Mouse (Mus musculus) lung, postnatal 10 days (tissue): ENCODE data around the gene Kncn.

Source experiments
- DNase-seq: peaks from one replicate; pipeline ENCODE4 v3.0.0; 2021

Gene Kncn

DNA sequence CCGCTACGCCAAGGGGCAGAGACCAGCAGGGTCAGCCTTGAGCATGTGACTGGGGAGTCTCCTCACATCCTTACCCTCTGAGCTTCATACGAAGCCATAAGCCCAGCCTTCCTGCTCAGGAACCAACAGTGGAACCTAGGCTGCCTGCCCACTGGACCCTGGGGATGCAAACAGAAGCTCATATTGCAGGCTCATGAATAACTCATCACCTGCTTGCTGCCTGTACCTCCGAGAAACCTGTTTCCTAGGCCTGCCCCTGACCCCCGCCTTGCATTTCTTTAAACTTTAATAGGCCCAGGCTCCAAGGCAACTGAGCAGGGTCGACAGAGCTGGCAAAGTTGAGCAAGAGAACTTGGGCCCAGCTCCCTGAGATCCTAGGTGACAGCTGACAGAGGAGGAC lies at the start of gene Kncn:
Kncn (plus strand) TSS at position 379 of the 400 bp plus-strand sequence.
- DNase-seq = no peak

GRCm38 (mm10) chr4:115835576-115835975 lies 48.6 kb upstream of the Kncn start:
- DNase-seq = no peak

DNA sequence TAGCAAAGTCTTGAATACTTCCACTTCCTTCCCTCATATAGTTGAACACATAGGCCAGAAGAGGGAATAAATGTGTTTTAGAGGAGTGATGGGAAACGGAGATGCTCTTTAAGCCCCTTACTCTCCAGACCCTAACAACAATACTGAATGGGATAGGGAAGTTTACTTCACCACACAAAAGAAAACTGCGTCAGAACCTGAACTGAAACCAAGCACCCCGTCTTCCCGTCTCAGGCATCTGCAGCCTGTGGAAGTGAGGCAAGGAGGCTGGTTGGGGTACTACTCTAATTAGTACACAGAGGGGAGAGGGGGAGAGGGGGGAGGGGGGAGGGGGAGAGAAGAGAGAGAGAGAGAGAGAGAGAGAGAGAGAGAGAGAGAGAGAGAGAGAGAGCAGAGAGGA lies 46.0 kb upstream of the Kncn start:
- DNase-seq = peak; percentile 14

- peak; percentile 94 for DNase-seq
Observed at GRCm38 (mm10) chr4:115838696-115839641, 45.2 kb upstream of the Kncn start, which contains the start of gene Mknk1. Mknk1 (plus strand) TSS chr4:115839198.

DNA sequence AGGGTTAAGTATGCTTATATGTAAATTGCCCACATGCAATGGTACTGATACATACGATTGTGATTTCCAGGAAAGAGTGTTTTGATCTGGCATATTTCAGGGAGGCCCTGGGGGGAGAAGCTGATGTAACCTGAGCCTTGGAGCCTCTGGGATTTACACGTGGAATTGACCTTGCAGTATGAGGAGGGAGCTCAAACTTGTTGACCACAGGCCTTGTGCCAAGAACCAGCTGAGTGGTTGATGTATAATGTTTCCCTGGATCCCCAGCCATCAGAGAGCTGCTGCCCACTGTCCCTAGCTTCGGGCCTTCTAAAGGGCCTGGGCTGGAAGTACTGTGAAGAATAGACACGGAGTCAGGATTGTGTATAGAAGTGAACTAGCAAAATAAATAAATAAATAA lies 44.2 kb upstream of the Kncn start:
- peak; percentile 16 for DNase-seq

DNA sequence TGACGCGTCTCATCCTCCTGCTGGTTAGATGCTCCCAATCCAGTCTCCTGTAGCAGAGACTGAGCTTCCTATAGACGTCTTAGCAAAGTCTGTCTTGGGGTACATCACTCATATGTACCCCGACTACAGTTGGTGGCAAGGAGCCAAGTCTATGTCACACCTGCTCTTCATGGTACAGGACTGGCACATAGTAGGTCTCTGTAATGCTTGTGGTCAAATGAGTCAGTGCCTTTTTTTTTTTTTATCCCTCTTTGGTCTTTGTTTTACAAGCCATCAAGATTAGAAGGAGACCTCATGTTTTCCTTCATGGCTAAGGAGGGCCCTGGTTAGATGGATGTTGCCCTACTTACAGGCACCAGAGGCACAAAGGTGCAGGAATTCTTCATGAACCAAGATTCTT lies 43.4 kb upstream of the Kncn start:
- DNase-seq = no peak

DNA sequence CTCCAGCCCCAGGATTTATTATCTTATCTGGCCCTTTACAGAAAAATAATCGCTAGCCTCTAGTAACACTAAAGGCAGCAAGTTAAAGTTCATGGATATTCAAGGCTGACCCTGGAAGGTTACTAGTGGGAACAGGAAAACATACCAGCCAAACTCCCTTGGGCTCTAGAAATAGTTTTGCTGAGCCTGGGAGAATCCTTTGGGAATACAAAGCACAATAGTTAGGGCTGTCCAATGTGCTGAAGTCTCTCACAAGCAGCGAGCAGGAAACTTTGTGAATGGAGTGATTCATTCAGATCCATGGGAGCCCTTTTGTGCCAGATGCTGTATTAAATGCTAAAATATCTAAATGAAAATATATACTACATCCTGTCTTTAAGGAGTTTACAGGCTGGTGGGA lies 37.5 kb upstream of the Kncn start:
- peak; percentile 13 for DNase-seq

- peak; percentile 15 for DNase-seq
Observed at GRCm38 (mm10) chr4:115847377-115847776, 36.8 kb upstream of the Kncn start.

DNA sequence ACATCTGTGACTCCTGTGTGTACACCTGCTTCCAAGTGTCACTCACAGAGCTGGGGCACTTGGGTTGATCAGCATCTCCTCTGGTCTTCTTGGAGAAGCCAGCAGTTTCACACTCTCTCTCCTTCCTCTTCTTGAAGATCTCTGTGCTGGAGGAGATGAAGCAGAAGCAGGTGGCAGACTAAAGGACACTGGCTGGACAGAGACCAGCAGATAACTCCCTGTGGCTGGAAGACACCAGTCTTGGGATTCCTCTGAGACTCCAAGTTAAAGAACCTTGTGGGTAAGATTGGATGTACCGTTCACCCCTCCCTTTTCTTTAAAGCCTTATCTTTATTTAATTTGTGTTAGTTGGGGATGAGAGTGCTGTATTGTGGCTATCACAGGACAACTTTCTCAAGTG lies 36.1 kb upstream of the Kncn start:
- DNase-seq = no peak

DNA sequence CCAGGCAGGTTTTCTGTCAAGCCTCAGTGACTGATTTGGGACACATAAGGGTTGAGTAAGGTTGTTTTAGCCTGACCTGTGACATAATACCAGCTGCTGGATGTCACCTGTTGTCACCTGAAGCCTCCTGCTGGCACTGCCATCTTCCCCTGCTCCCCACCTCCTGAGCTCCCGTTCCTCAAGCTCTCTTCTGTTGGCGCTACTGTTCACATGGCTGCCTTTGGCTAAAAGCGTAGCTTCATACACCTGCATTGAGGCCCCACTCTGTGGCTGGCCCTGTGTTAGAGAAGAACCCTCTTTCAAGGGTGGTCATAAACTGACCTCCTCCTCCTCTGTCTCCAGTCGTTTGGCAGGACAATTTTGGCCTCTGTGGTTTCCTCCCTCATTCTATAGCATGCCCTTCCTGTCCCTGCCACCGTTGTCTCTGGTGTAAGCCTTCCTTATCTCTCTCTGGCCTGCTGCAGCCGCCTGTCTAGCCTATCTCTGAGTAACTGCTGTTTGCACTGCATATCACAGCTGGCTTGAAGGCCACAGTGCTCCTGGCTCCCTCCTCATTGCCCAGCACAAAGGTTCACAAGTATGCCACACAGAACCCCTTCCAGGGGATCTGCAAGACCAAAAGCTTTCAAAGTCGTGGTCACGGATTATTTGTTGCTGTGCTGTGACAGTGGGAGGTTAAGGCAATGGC lies 35.1 kb upstream of the Kncn start:
- DNase-seq = no peak

DNA sequence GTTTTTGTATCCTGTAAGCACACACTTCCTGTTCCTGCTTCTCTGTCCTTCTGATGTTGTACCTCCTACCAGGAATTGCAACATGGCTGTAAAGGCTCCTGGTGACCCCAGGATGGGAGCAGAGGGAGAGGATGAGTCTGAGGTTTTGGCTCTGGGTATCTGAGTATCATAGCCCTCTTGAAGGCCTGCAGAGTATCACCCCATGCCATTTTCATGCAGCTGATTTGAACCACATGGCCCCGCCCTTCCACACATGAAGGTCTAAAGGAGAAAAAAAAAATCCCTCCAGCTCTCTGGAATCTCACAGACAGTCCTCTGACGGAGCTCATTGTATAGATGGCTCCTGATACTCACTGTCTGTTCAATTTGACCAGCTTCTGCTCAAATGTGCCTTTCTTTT lies 34.1 kb upstream of the Kncn start:
- peak; percentile 11 for DNase-seq

DNA sequence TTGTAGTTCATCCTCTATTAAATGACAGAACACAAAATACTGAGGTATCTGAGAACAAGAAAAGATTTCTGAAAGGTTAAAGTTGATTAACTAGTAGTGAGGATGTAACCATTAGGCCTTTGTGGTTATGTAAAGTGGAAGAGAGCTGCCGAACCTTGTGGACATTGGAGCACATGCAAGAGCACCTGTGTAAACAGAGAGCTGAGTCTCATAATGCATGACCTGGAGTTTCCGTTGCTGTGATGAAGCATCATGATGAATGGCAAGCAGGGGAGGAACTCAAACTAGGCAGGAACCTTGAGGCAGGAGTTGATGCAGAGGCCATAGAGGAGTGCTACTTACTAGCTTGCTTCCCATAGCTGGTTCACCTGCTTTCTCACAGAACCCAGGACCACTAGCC lies 33.6 kb upstream of the Kncn start:
- no peak for DNase-seq

DNA sequence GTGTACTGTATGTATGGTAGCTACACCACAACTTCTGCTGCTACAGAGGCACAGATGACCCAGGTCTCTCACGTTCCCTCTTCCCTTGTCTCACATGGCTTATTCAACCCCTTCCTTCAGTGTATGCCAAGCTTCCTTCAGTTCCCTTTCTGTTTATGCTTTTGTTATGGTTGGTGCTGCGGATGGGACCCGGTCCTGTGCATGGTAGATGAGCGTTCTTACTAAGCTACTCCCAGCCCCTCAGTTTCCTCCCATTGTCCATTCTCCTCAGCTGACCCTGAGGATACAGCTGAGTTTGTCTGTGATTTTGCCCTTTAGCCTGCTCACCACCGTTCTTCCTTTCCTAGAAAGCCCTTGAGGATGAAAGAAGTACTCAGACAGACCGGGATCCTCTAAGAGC lies 32.6 kb upstream of the Kncn start:
- peak; percentile 60 for DNase-seq

GRCm38 (mm10) chr4:115855100-115855499 lies 29.1 kb upstream of the Kncn start:
- DNase-seq = peak; percentile 27

- DNase-seq = no peak
Observed at GRCm38 (mm10) chr4:115855609-115856008, 28.6 kb upstream of the Kncn start.

DNA sequence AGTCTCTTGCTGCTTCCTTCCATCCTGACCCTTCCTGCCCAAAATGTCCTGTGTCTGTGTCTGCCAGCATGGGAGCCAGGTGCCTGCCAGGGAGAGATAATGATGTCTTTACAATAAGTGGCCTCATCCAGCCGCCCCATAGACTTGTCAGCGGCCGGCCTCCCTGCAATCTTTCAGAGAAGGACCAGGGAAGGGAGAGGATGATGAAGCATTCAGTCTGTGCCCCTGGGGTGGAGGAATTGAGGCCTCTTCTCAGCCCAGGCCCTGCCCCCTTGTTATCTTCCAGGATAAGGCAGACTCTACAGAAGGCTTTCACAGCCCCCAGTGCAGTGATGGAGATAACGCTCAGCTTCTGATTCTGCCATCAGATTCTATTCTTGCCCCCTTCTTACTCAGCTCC lies 27.9 kb upstream of the Kncn start:
- DNase-seq = no peak

- DNase-seq = no peak
Observed at GRCm38 (mm10) chr4:115857293-115857883, 26.8 kb upstream of the Kncn start.

DNA sequence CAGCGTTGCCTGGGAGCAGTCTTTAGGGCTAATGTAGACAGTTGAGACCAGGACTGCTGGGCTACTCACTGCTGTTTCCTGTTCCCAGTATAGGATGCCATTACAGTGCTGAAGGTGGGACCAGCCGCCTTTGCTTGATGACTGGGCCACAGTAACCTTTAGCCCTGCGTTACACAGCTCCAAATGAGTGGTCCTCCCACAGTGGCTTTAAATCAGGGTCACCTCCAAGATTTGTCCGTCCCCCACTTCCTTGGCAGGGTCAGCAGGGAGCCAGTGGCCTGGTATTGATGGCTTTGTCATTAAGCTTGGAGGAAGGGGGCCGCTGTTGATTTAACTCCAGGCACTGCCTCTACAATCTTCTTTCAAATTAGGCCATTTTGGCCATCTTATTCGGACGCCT lies 20.8 kb upstream of the Kncn start:
- DNase-seq = no peak

DNA sequence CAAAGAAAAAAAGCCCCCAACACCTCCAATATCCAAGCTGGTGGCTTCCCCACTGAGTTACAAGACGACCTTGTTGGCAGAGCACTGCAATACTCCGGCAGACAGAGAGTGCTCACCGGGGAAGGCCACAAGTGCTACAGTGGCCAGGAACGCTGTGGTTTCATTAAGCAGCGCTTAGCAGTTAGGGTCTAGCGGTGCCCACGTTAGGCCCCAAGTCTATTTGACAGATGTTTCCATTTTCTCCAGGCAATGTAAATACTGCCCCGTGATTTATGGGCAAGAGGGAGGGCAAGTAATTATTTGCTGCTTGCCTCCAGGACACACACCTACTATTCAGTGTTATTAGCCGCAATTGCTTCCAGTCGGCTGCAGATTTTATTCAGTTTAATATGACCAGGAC lies 20.3 kb upstream of the Kncn start:
- no peak for DNase-seq

DNA sequence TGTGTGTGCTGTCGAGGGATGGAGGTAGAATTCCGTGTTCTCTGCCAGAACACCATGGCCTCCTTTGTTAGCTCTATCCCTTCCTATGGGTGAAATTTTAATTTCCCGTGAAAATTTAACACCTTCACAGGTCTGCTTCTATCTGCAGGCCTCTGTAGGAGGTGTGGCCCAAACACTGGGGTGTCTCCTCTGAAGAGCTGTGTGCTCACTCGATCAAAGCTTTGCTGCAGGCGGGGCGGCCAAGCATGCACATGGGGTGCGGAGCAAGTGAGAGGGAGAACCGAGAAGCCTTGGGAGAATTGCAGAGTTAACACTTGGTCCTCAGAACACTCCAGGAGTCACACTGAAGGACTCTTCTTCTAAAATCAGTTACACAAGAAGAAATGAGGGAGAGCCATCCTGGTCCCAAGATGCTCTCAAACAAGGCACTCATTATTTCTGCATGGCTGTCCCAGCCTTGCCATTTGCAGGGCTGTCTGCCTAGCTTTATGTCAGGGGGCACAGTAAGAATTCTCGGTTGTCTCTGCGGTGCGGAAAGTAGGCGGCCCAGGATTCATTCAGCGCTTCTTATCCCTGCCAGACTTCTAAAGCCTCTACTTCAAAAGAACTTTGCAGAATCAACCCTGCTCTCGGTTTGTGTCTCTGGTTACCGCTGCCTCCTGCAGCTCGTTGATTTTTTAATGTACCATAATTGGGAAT lies 14.5 kb upstream of the Kncn start:
- DNase-seq = no peak

GRCm38 (mm10) chr4:115873231-115873630 lies 11.0 kb upstream of the Kncn start:
- no peak for DNase-seq

DNA sequence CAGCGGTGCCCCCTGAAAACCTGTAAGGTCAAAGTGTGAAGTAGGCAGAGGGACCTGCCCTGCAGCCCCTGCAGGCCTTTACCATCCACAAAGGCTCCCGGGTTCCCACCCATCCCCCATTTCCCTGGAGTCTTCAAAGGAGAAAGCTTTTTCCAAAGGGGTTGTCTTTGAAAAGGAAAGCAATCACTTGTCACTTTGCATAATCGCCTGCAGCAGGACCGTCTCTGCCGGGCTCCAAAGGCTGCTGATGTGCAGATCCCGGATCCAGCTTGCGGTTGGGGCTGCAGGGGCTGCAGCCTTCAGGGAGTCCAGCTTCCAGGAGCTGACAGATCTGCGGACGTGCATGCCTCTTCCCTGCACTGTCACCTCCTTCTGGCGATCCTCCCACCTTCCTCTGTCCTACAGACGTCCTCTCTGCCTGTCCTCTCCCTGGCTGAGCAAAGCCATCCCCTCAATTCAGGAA lies 6.0 kb upstream of the Kncn start:
- peak; percentile 27 for DNase-seq

GRCm38 (mm10) chr4:115878828-115879227 lies 5.4 kb upstream of the Kncn start:
- DNase-seq = no peak
